Mouse (Mus musculus) limb, embryonic 14.5 days (tissue): ENCODE measurements around the gene Zfp87. TPM values are rescaled to one million over a fixed set of nuclear protein-coding genes. Genes with fewer than 3 reads are reported as not detected.
A peak's percentile ranks its signal among the peaks of the same experiment; 100 is the strongest.

ENCODE experiments used
- ATAC-seq: fragments of 200-750 bp; cut with Nextera tagmentation; 2 replicates; pipeline ENCODE4 v1.8.0; 2017; ENCODE audit warnings: low read depth, moderate number of reproducible peaks, moderate TSS enrichment; ENCODE audit not compliant: low FRiP score
- DNase-seq: peaks from one replicate; pipeline ENCODE4 v3.0.0-alpha.2; 2015; ENCODE audit warnings: low spot score
- H3K27ac ChIP-seq: fragments of 300-500 bp; sonication (generic); replicated peaks from 2 replicates; pipeline ENCODE4 v1.5.1; 2014; ENCODE audit warnings: low read depth, mild to moderate bottlenecking, low read length, moderate library complexity, mixed read lengths
- H3K27me3 ChIP-seq: fragments of 300-500 bp; sonication (generic); 2 replicates; pipeline ENCODE4 v1.6.1; 2014; ENCODE audit warnings: low read length, mixed read lengths; ENCODE audit not compliant: control insufficient read depth, insufficient read depth
- H3K36me3 ChIP-seq: fragments of 300-500 bp; sonication (generic); 2 replicates; pipeline ENCODE4 v1.6.1; 2014; ENCODE audit warnings: mild to moderate bottlenecking, low read length, moderate library complexity, mixed read lengths; ENCODE audit not compliant: control insufficient read depth, insufficient read depth
- H3K4me1 ChIP-seq: fragments of 300-500 bp; sonication (generic); 2 replicates; pipeline ENCODE4 v1.6.1; 2014; ENCODE audit warnings: antibody characterized with exemption, low read length, mixed read lengths; ENCODE audit not compliant: control insufficient read depth, insufficient read depth
- H3K4me2 ChIP-seq: fragments of 300-500 bp; sonication (generic); replicated peaks from 2 replicates; pipeline ENCODE4 v1.6.1; 2014; ENCODE audit warnings: low read depth, mild to moderate bottlenecking, low read length, moderate library complexity; ENCODE audit not compliant: severe bottlenecking
- H3K4me3 ChIP-seq: fragments of 300-500 bp; sonication (generic); replicated peaks from 2 replicates; pipeline ENCODE4 v1.5.1; 2014; ENCODE audit warnings: low read length
- H3K9ac ChIP-seq: fragments of 300-500 bp; sonication (generic); 2 replicates; pipeline ENCODE4 v1.6.1; 2014; ENCODE audit warnings: mild to moderate bottlenecking, low read depth, low read length, moderate library complexity; ENCODE audit not compliant: severe bottlenecking
- H3K9me3 ChIP-seq: fragments of 300-500 bp; sonication (generic); 2 replicates; pipeline ENCODE4 v1.6.1; 2016; ENCODE audit warnings: low read length; ENCODE audit not compliant: control insufficient read depth
- POLR2A ChIP-seq: fragments of 200-500 bp; IDR thresholded peaks from 2 replicates; pipeline ENCODE4 v1.8.0; 2012; ENCODE audit warnings: inconsistent platforms, mild to moderate bottlenecking, moderate library complexity, borderline replicate concordance; ENCODE audit not compliant: insufficient read depth, insufficient read length; ENCODE audit errors: extremely low read depth
- WGBS: fragments of 180-500 bp; shearing (Covaris S2); extraction: QIAGEN DNeasy Blood & Tissue Kit; methylation state at CpG from one replicate; pipeline ENCODE4 v1.1.7; 2014; 5-methylcytosine and 5-hydroxymethylcytosine counted together
- polyA plus RNA-seq, 2 experiments: library from polyadenylated mRNA; depleted of rRNA in 1 of 2; stranded (reverse) in 1 of 2; unstranded in 1 of 2; fragments of >200 nt; fragmentation: Nextera tagmentation in 1 of 2; extraction: Ambion mirVana in 1 of 2; gene quantifications; 2 replicates each; pipeline versions ENCODE4 v1.2.1 to v1.2.3; 2012 to 2014

Gene Zfp87
- polyA plus RNA-seq, 2 experiments, result 15.3 to 26.7 TPM

GRCm38 (mm10) chr13:67483625-67484423 is 42.2 kb downstream of the Zfp87 start, which contains the start of gene Zfp874b:
Gene Zfp874b, minus strand, starts transcription at chr13:67484258.
- H3K4me3 ChIP-seq, result peak within 1 kb of the TSS; percentile 65
- no peaks in the 10 kb centered on the region for H3K9me3 ChIP-seq
- 3% methylated on average over 20 of the region's 20 CpGs for WGBS
- H3K36me3 ChIP-seq, result 0 out of 2 replicates have a peak, but pooled peaks cover under 1% of the 10 kb centered on the region
- H3K4me2 ChIP-seq, result peak within 1 kb of the TSS; percentile 62
- peak within 1 kb of the TSS; percentile 14 for H3K27ac ChIP-seq
- ATAC-seq (peak; percentile 93), DNase-seq (peak; percentile 92)
- 0 out of 2 replicates have a peak, but pooled peaks have one; percentile 18 for TF ChIP-seq POLR2A
- H3K9ac ChIP-seq, result peak within 1 kb of the TSS; percentile 69
- peaks cover 4% of the 10 kb centered on the region for H3K4me1 ChIP-seq
- no peaks in the 10 kb centered on the region for H3K27me3 ChIP-seq

GRCm38 (mm10) chr13:67481528-67481927 is 44.4 kb downstream of the Zfp87 start:
- 65% methylated on average over 4 of the region's 4 CpGs for WGBS
- Histone ChIP-seq H3K27ac (no peak overlapping the region), H3K36me3 (no peaks in the 10 kb centered on the region), H3K27me3 (no peaks in the 10 kb centered on the region), H3K9me3 (no peaks in the 10 kb centered on the region), H3K4me2 (no peak overlapping the region), H3K4me3 (no peak overlapping the region), H3K9ac (no peak overlapping the region), H3K4me1 (peaks cover 4% of the 10 kb centered on the region)
- no peak for ATAC-seq
- DNase-seq, result no peak
- TF ChIP-seq POLR2A, result no peak

- 94% methylated on average over 3 of the region's 3 CpGs for WGBS
- Histone ChIP-seq H3K4me2 (no peak overlapping the region), H3K4me1 (no peaks in the 10 kb centered on the region), H3K9me3 (no peaks in the 10 kb centered on the region), H3K36me3 (peaks cover 21% of the 10 kb centered on the region), H3K27ac (no peak overlapping the region), H3K27me3 (no peaks in the 10 kb centered on the region), H3K4me3 (no peak overlapping the region), H3K9ac (no peak overlapping the region)
- DNase-seq (no peak), ATAC-seq (no peak)
- TF ChIP-seq POLR2A, result no peak
These were observed 56.7 kb downstream of the Zfp87 start for GRCm38 (mm10) chr13:67469274-67469673.

Other genes with a start within 250 kb of the Zfp87 start
- gene Zfp458, start 247.7 kb downstream of the Zfp87 start, polyA plus RNA-seq (2012; rRNA removed), result 1.5 and 2.0 TPM in 2 replicates
- gene Zfp458, start 247.7 kb downstream of the Zfp87 start, polyA plus RNA-seq (2014; fragmentation: Nextera tagmentation; extraction: Ambion mirVana), result 1.6 and 2.5 TPM in 2 replicates
- gene Zfp457, start 219.7 kb downstream of the Zfp87 start, polyA plus RNA-seq (2012; rRNA removed), result 1.3 and 1.6 TPM in 2 replicates
- 0.54 and 0.85 TPM in 2 replicates for gene Zfp457, start 219.7 kb downstream of the Zfp87 start, polyA plus RNA-seq (2014; fragmentation: Nextera tagmentation; extraction: Ambion mirVana)
- gene Zfp595, start 193.6 kb downstream of the Zfp87 start, polyA plus RNA-seq (2012; rRNA removed), result 3.3 and 4.1 TPM in 2 replicates
- 3.1 and 3.8 TPM in 2 replicates for gene Zfp595, start 193.6 kb downstream of the Zfp87 start, polyA plus RNA-seq (2014; fragmentation: Nextera tagmentation; extraction: Ambion mirVana)
- gene Gm28044, start 165.6 kb downstream of the Zfp87 start, polyA plus RNA-seq (2012; rRNA removed), result not detected in 2 replicates
- not detected in 2 replicates for gene Gm28044, start 165.6 kb downstream of the Zfp87 start, polyA plus RNA-seq (2014; fragmentation: Nextera tagmentation; extraction: Ambion mirVana)
- 0.95 and 0.99 TPM in 2 replicates for gene Zfp953, start 165.6 kb downstream of the Zfp87 start, polyA plus RNA-seq (2012; rRNA removed)
- 1.4 and 1.5 TPM in 2 replicates for gene Zfp953, start 165.6 kb downstream of the Zfp87 start, polyA plus RNA-seq (2014; fragmentation: Nextera tagmentation; extraction: Ambion mirVana)
- 0.15 and 0.38 TPM in 2 replicates for gene Gm28041, start 150.4 kb downstream of the Zfp87 start, polyA plus RNA-seq (2012; rRNA removed)
- 0.68 and 0.87 TPM in 2 replicates for gene Gm28041, start 150.4 kb downstream of the Zfp87 start, polyA plus RNA-seq (2014; fragmentation: Nextera tagmentation; extraction: Ambion mirVana)
- 0.73 and 1.1 TPM in 2 replicates for gene Zfp456, start 150.4 kb downstream of the Zfp87 start, polyA plus RNA-seq (2012; rRNA removed)
- 1.7 and 2.7 TPM in 2 replicates for gene Zfp456, start 150.4 kb downstream of the Zfp87 start, polyA plus RNA-seq (2014; fragmentation: Nextera tagmentation; extraction: Ambion mirVana)
- 6.1 and 7.9 TPM in 2 replicates for gene Zfp429, start 126.4 kb downstream of the Zfp87 start, polyA plus RNA-seq (2012; rRNA removed)
- 4.8 and 7.0 TPM in 2 replicates for gene Zfp429, start 126.4 kb downstream of the Zfp87 start, polyA plus RNA-seq (2014; fragmentation: Nextera tagmentation; extraction: Ambion mirVana)
- gene Zfp459, start 104.8 kb downstream of the Zfp87 start, polyA plus RNA-seq (2012; rRNA removed), result 0.53 and 0.72 TPM in 2 replicates
- 1.2 and 1.3 TPM in 2 replicates for gene Zfp459, start 104.8 kb downstream of the Zfp87 start, polyA plus RNA-seq (2014; fragmentation: Nextera tagmentation; extraction: Ambion mirVana)
- 3.8 and 5.5 TPM in 2 replicates for gene Zfp874a, start 74.6 kb downstream of the Zfp87 start, polyA plus RNA-seq (2012; rRNA removed)
- 9.9 and 10.8 TPM in 2 replicates for gene Zfp874a, start 74.6 kb downstream of the Zfp87 start, polyA plus RNA-seq (2014; fragmentation: Nextera tagmentation; extraction: Ambion mirVana)
- 3.9 and 4.3 TPM in 2 replicates for gene Zfp874b, start 41.9 kb downstream of the Zfp87 start, polyA plus RNA-seq (2012; rRNA removed)
- 2.6 and 3.3 TPM in 2 replicates for gene Zfp874b, start 41.9 kb downstream of the Zfp87 start, polyA plus RNA-seq (2014; fragmentation: Nextera tagmentation; extraction: Ambion mirVana)
- 4.9 and 7.7 TPM in 2 replicates for gene Zfp58, start 25.6 kb downstream of the Zfp87 start, polyA plus RNA-seq (2012; rRNA removed)
- 15.1 and 15.3 TPM in 2 replicates for gene Zfp58, start 25.6 kb downstream of the Zfp87 start, polyA plus RNA-seq (2014; fragmentation: Nextera tagmentation; extraction: Ambion mirVana)
- gene Gm26965, start within 50 bp of the Zfp87 start, polyA plus RNA-seq (2012; rRNA removed), result not detected in 2 replicates
- not detected in 2 replicates for gene Gm26965, start within 50 bp of the Zfp87 start, polyA plus RNA-seq (2014; fragmentation: Nextera tagmentation; extraction: Ambion mirVana)
- gene Zfp748, start 27.7 kb upstream of the Zfp87 start, polyA plus RNA-seq (2012; rRNA removed), result 6.3 and 8.0 TPM in 2 replicates
- 12.9 and 16.1 TPM in 2 replicates for gene Zfp748, start 27.7 kb upstream of the Zfp87 start, polyA plus RNA-seq (2014; fragmentation: Nextera tagmentation; extraction: Ambion mirVana)
- gene Zfp729b, start 83.5 kb upstream of the Zfp87 start, polyA plus RNA-seq (2012; rRNA removed), result 2.1 and 3.0 TPM in 2 replicates
- gene Zfp729b, start 83.5 kb upstream of the Zfp87 start, polyA plus RNA-seq (2014; fragmentation: Nextera tagmentation; extraction: Ambion mirVana), result 5.2 and 6.1 TPM in 2 replicates
- gene Gm49345, start 111.6 kb upstream of the Zfp87 start, polyA plus RNA-seq (2012; rRNA removed), result not detected in 2 replicates
- gene Gm49345, start 111.6 kb upstream of the Zfp87 start, polyA plus RNA-seq (2014; fragmentation: Nextera tagmentation; extraction: Ambion mirVana), result not detected in 2 replicates
- 2.9 and 3.5 TPM in 2 replicates for gene Zfp729a, start 111.6 kb upstream of the Zfp87 start, polyA plus RNA-seq (2012; rRNA removed)
- 5.1 and 5.4 TPM in 2 replicates for gene Zfp729a, start 111.6 kb upstream of the Zfp87 start, polyA plus RNA-seq (2014; fragmentation: Nextera tagmentation; extraction: Ambion mirVana)
- gene Zfp738, start 160.9 kb upstream of the Zfp87 start, polyA plus RNA-seq (2012; rRNA removed), result 9.8 and 10.3 TPM in 2 replicates
- gene Zfp738, start 160.9 kb upstream of the Zfp87 start, polyA plus RNA-seq (2014; fragmentation: Nextera tagmentation; extraction: Ambion mirVana), result 11.5 and 11.8 TPM in 2 replicates
- 3.9 and 6.1 TPM in 2 replicates for gene Zfp65, start 203.0 kb upstream of the Zfp87 start, polyA plus RNA-seq (2012; rRNA removed)
- gene Zfp65, start 203.0 kb upstream of the Zfp87 start, polyA plus RNA-seq (2014; fragmentation: Nextera tagmentation; extraction: Ambion mirVana), result 2.8 and 3.1 TPM in 2 replicates
- 2.9 and 3.8 TPM in 2 replicates for gene Zfp85, start 229.1 kb upstream of the Zfp87 start, polyA plus RNA-seq (2012; rRNA removed)
- 3.8 and 6.3 TPM in 2 replicates for gene Zfp85, start 229.1 kb upstream of the Zfp87 start, polyA plus RNA-seq (2014; fragmentation: Nextera tagmentation; extraction: Ambion mirVana)